Mouse (Mus musculus): ENCODE data around the gene Dand5.

Gene Dand5

GRCm38 (mm10) chr8:84806031-84806430 is 16.6 kb downstream of the Dand5 start:
- DNase-seq (ENCODE audit: extremely low spot score, low read depth, low spot score): no peak

- DNase-seq (ENCODE audit: extremely low spot score, low read depth, low spot score): no peak
These were observed 22.4 kb downstream of the Dand5 start, which contains the start of gene Nfix for GRCm38 (mm10) chr8:84799999-84800831. Gene Nfix, minus strand, starts transcription at chr8:84800344.

- DNase-seq (ENCODE audit: extremely low spot score, low read depth, low spot score): no peak
These were observed 23.3 kb downstream of the Dand5 start for GRCm38 (mm10) chr8:84799136-84799931.

DNA sequence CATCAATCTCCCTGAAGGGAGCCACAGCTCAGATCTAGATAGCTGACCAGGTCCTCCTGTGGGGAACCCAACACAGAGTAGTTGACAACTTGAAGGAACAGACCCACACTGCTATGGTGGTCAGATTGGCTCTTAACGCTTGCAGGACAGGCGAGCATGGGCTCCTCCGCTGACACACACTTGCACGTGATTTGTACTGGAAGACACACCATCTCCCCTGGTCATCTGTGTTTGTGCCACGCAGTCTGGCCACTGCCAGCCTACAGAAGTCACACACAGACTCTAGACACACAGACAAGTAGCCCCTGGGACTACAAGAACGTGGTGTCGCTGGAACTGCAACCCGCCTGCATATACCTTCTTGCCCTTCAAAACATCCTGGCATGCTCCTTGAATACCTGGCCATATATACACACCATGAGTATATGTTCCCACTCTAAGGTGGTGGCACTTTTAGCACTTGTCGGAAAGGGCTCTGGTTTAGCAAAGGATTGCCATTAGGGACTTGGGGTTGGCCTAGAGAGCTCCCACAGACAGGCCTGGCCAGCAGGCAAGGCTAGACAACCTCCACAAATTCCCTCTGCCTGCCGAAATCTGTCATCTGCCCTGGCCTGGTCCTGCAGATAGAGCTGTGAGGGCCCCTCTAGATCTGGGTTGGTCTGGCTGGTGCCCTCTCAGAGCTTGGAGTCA is 24.0 kb downstream of the Dand5 start:
- DNase-seq (ENCODE audit: extremely low spot score, low read depth, low spot score): no peak

DNA sequence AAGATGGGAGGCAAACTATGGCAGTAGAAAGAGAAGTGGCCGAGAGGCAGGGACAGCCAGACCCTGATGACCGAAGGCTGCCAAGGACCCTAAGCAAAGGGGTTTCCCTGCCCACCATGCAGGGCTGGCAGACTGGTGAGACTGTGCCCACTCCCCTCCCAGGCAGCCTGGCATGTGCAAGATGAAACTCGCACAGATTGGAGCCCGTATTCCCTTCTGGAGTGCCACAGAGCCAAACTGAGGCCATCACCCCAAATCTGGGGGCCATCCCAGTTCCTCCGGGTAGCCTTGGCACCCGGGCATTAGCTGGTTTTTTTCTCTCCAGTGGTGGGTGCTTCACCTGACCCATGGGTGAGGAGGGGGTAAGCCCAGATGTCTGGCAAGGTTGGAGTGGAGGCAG is 24.7 kb downstream of the Dand5 start:
- DNase-seq (ENCODE audit: extremely low spot score, low read depth, low spot score): no peak

GRCm38 (mm10) chr8:84797256-84797797 is 25.3 kb downstream of the Dand5 start:
- DNase-seq (ENCODE audit: extremely low spot score, low read depth, low spot score): no peak

DNA sequence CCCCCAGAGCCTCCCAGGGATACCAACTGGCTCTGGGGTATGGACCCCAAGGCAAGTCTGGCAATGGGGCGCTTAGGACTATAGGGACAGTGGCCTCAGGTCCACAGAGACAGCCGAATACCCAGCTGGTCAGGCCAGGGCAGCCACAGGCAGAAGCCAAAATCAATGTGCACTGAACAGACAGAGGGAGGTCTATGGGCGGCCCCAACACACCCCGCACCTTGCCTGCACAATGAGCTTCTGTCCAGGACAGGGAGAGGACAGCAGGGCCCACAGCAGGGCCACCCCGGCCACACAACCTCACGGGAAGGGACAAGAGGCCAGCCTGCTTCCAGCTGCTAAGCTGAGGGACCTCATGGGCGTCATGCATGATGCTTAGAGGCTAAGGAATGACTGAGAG is 28.1 kb downstream of the Dand5 start:
- DNase-seq (ENCODE audit: extremely low spot score, low read depth, low spot score): no peak

DNA sequence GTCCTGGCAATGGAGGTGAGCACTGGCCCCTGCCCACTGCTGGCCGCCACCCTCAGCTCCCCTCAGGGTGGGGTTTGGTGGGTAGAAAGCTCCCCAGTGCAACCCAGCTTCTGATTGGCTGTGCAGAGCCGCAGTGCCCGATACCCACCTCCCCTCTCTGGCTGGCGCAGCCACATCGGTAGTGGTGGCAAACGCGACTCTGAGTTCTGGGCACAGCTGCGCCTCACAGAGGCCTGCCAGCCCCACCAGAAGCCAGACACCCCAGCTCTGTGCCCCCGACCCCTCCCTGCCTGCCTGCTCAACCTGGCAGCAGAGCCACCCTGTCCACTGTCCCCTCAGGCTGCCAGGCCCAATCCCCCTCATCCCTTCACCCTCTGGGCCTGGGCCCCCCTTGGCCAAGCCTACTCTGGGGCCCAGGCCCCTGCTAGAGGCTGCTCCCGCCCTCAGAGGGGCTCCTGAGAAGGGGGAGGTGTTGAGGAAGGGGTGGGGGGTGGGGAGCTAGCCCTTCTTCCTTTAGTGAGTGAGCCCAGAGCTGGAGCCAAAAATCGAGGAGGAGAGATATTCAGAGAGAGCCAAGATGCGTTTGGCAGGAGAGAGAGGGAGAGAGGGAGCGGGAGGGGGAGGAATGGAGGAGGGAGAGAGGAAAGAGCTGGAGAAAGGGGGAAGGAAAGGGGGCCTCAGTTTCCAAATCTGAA is 28.7 kb downstream of the Dand5 start:
- DNase-seq (ENCODE audit: extremely low spot score, low read depth, low spot score): no peak

DNA sequence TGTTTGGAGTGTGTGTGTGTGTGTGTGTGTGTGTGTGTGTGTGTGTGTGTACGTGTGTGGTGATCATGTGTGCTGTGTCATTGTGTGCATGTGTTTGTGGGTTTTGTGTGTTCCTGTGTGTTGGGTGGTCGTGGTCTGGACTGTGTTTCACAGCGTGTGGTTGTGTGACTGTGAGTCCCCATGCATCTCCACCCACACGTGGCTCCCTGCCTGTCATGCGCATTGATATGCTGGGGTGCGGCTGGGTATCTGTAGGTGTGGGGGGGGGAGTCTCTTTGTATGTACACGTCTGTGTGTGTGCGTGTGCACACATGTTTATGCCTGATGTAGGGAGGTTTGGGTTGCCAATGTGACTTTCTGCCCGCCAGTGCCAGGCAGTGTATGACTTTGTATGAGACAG is 29.5 kb downstream of the Dand5 start:
- no peak for DNase-seq (ENCODE audit: extremely low spot score, low read depth, low spot score)

DNA sequence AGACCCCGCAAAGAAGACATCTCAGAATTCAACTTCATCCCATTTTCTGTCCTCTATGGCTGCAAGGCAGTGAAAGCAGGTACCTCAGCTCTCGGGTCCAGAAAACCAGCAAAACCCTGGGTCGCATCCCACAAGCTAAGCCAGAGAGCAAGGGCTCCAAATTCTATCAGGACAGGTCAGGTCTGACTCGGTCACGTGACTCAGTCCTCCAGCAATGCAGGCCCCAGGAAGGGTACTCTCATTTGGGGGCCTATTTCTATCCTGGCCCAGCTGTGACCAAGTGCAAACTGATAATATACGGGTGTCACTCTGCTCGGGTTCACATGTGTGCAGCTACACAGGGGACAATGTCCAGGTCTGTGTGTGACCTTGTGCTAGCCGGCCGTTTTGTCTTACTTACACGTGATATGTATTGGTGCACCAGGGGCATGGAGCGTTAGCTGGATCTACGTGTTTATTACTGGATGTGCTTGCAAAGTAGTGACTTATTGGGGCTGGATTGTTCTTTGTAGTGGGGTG is 30.1 kb downstream of the Dand5 start:
- DNase-seq (ENCODE audit: extremely low spot score, low read depth, low spot score): no peak

- no peak for DNase-seq (ENCODE audit: extremely low spot score, low read depth, low spot score)
These were observed 32.1 kb downstream of the Dand5 start for GRCm38 (mm10) chr8:84790537-84790936.

DNA sequence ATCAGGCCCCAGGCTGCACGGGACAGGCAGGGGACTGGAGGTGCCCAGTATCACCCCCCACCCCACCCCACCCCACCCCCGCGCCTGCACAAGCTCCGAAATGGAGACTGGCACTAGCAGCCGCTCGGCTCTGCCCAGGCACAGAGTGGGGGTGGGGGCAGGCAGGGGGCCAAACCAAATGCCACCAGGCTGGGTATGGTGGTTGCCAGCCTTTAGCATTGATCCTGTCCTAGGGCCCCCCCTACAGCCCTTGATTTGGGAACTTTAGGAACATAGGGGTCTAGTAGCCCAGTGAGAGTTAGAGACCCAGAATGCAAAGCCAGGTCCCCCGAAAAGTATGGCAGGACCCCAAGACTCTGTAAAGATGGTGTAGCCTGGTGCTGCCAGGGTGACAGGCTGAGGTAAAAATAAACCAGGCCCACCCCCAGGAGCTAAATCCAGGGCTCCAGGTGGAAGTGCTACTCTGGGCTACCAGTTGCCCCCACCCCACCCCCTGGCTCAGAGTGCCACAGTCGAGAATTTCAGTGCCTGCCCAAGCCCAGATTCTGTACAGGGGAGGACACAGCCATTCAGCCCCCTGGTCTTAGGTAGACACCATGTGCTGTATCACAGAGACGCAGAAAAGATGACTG is 32.7 kb downstream of the Dand5 start:
- no peak for DNase-seq (ENCODE audit: extremely low spot score, low read depth, low spot score)

GRCm38 (mm10) chr8:84789345-84789744 is 33.3 kb downstream of the Dand5 start:
- no peak for DNase-seq (ENCODE audit: extremely low spot score, low read depth, low spot score)

DNA sequence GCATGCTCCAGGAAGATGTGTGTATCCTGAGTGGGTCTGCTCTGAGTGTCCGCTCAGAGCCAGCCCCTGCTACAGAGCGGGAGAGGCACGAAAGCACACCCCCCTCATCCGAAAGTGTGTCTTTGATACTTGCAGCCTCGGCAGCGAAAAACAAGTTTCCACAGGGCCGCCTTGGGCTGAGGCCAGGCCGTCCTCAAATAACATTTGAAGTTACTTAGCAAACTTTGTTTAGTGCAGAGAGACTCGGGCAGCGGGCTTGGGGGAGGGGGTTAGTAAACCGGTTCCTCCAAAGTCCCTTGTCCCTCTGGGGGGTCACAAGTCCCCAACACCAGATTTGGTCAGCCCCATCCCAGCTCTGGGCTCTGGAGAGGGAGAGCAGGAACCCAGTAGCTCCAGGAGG is 33.7 kb downstream of the Dand5 start:
- DNase-seq (ENCODE audit: extremely low spot score, low read depth, low spot score): no peak

DNA sequence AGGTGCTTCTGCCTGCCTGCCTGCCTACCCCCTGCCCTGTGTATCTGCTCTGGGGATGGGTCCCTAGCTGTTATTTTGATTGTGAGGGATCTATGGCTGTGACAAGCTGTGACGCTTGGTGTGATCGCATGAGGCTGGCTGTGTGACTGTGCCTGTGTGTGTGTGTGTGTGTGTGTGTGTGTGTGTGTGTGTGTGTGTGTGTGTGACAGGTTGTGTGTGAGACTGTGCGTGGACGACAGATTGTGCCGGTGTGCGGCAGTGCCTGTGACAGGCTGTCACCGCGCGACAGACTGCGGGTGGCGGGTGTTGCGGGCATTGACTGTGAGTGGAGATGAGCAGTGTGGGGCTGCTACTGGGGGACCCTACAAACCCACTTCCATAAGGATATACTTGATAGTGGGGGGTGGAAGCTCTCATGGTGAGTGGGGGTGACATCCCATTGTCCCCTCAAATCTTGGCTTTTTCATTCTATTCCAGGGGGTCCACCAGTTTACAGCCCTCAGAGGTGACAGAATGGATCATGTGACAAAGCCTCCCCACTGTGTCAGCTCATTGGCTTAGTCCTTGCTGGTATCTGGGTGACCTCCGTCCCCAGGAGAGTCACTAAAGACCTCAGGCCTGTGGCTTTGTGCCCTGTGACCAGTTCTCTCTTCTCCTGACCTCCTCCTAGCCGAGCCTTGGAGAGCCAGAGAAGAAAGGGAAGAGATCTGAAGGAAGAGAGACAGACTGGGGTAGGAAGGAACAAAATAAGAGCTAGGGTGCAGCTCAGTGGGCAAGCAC is 34.9 kb downstream of the Dand5 start:
- no peak for DNase-seq (ENCODE audit: extremely low spot score, low read depth, low spot score)

DNA sequence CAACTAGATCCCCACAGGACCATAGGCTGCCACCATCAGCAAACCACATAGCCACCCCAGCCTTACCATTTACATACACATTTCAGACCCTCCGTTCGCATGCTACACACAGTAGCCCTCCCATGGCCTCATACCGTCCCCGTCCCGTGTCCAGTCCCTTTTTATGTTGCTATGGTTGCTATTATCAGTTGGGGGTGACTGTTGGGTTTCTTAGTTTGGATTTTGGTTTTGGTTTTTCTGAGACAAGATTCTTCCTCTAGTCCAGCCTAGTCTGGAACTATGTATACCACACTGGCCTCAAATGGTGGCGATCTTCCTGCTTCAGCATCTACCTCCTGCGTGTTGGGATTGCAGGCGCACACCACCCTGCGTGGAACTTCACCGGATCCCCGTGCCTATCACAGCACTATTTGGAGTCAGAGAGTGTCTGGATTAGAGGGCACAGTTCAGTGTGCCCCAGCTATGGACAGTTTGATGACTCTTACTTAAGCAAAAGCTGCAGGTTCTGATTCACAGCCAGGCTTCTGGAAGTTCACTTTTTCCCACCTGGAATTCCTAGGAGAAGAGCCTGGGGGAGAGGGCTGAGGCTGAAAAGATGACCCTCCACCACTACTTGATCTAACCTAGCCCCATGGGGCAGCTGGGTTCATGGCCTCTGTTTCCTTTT is 35.7 kb downstream of the Dand5 start:
- no peak for DNase-seq (ENCODE audit: extremely low spot score, low read depth, low spot score)

DNA sequence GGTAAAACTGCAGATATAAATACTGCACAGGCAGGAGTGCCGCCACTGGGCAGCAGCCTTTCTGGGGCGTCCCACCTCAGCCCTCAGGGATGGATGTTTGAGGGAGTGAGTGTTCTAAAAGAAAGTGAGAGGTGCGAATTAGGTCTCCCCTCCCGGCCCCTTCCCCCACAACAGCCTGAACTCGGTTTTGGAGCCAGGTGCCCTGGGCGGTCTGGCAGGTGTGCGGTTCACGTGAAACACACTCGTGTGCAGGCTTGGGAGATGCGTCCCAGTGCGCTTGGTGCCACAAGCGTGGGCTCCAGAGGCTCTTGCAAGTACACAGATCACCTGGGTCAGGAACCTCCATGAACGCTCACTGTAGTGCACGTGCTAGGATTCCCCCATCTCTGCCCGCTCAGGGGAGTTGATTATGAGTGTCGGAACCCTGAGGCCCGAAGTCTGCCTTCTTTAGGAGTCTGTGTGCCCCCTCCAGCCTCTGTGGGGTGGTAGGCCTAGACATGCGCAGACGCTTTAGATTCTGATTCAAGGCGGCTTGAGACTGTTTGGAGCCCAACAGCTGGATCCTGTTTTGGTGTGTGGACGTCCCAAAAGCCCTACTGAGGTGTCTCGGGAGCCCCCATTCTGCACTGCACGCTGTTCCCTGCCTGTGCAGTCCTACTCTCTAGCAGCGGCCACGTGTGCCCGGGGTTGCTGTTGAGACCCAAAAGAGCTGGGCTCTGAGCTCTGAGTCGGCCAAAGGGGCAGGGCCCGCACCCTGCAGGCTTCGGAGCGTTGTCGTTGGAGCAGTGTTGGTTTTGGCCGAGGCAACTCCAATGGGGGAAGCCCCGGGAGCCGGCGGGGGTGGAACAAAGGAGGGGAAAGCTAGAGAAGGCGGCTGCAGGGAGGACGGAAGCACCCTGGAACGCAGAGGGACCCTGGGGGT is 36.6 kb downstream of the Dand5 start:
- no peak for DNase-seq (ENCODE audit: extremely low spot score, low read depth, low spot score)

GRCm38 (mm10) chr8:84785506-84785755 is 37.2 kb downstream of the Dand5 start:
- no peak for DNase-seq (ENCODE audit: extremely low spot score, low read depth, low spot score)
